Mouse (Mus musculus) liver, embryonic 11.5 days (tissue): ENCODE measurements around the gene Mcts2. TPM values are rescaled to one million over a fixed set of nuclear protein-coding genes. Genes with fewer than 3 reads are reported as not detected.
"Not testable (repeated sequence)": the region's sequence is repeated elsewhere in the genome, so short reads cannot be mapped to it uniquely, and the experiment has no call there.

ENCODE experiments used
- ATAC-seq: fragments of 200-750 bp; cut with Nextera tagmentation; replicated peaks from 2 replicates; pipeline ENCODE4 v1.8.0; 2017; ENCODE audit warnings: moderate number of reproducible peaks, mild to moderate bottlenecking, moderate TSS enrichment, moderate library complexity; ENCODE audit not compliant: low FRiP score
- DNase-seq: peaks from one replicate; pipeline ENCODE4 v3.0.0-alpha.2; 2017; ENCODE audit warnings: low spot score
- H3K27ac ChIP-seq: fragments of 300-500 bp; sonication (generic); 2 replicates; pipeline ENCODE4 v1.5.1; 2014; ENCODE audit warnings: mild to moderate bottlenecking, low read depth, low read length, control low read depth
- H3K27me3 ChIP-seq: fragments of 300-500 bp; sonication (generic); replicated peaks from 2 replicates; pipeline ENCODE4 v1.6.1; 2014; ENCODE audit warnings: low read length, mixed read lengths; ENCODE audit not compliant: control insufficient read depth, insufficient read depth
- H3K36me3 ChIP-seq: fragments of 300-500 bp; sonication (generic); 2 replicates; pipeline ENCODE4 v1.6.1; 2014; ENCODE audit warnings: mild to moderate bottlenecking, low read length, moderate library complexity, mixed read lengths; ENCODE audit not compliant: control insufficient read depth, insufficient read depth
- H3K4me1 ChIP-seq: fragments of 300-500 bp; sonication (generic); replicated peaks from 2 replicates; pipeline ENCODE4 v1.6.1; 2014; ENCODE audit warnings: low read length, mixed read lengths; ENCODE audit not compliant: control insufficient read depth, insufficient read depth
- H3K4me2 ChIP-seq: fragments of 300-500 bp; sonication (generic); 2 replicates; pipeline ENCODE4 v1.6.1; 2014; ENCODE audit warnings: mild to moderate bottlenecking, control low read depth, moderate library complexity
- H3K4me3 ChIP-seq: fragments of 300-500 bp; sonication (generic); 2 replicates; pipeline ENCODE4 v1.5.1; 2014; ENCODE audit warnings: low read depth, low read length, control low read depth
- H3K9ac ChIP-seq: fragments of 300-500 bp; sonication (generic); 2 replicates; pipeline ENCODE4 v1.6.1; 2014; ENCODE audit warnings: low read depth, low read length, control low read depth
- H3K9me3 ChIP-seq: fragments of 300-500 bp; sonication (generic); 2 replicates; pipeline ENCODE4 v1.6.1; 2016; ENCODE audit warnings: low read length, inconsistent platforms, mixed read lengths; ENCODE audit not compliant: control insufficient read depth
- WGBS: fragments of 180-500 bp; shearing (Covaris S2); extraction: QIAGEN DNeasy Blood & Tissue Kit; methylation state at CpG from one replicate; pipeline ENCODE4 v1.1.7; 2014; 5-methylcytosine and 5-hydroxymethylcytosine counted together
- polyA plus RNA-seq: library from polyadenylated mRNA; unstranded; fragments of >200 nt; fragmentation: Nextera tagmentation; extraction: Ambion mirVana; gene quantifications from 2 replicates; pipeline ENCODE4 v1.2.1, GENCODE M21; 2014

Gene Mcts2
- polyA plus RNA-seq, 1 experiment from 2014 or later, result 31.5 TPM

- 70% methylated on average over 3 of the region's 3 CpGs for WGBS
- not testable (repeated sequence) for H3K27ac ChIP-seq, H3K4me2 ChIP-seq, H3K9me3 ChIP-seq, H3K36me3 ChIP-seq, DNase-seq, H3K9ac ChIP-seq, H3K27me3 ChIP-seq, H3K4me3 ChIP-seq, ATAC-seq
- peaks cover 11% of the 10 kb centered on the region for H3K4me1 ChIP-seq
These were observed 20.6 kb upstream of the Mcts2 start for GRCm38 (mm10) chr2:152666191-152666590.

GRCm38 (mm10) chr2:152669256-152669638 lies 17.6 kb upstream of the Mcts2 start, which contains the start of gene H13:
Gene H13, plus strand, starts transcription at chr2:152669461.
- Histone ChIP-seq H3K4me2 (peak within 1 kb of the TSS; percentile 95), H3K27ac (peak within 1 kb of the TSS; percentile 77), H3K9me3 (no peaks in the 10 kb centered on the region), H3K4me1 (peaks cover 27% of the 10 kb centered on the region), H3K9ac (peak within 1 kb of the TSS; percentile 92), H3K36me3 (peaks cover 6% of the 10 kb centered on the region; the same call in 1 of the 2 replicates), H3K4me3 (peak within 1 kb of the TSS; percentile 96), H3K27me3 (no peaks in the 10 kb centered on the region)
- ATAC-seq (peak; percentile 76), DNase-seq (peak; percentile 93)
- under 1% methylated on average over 35 of the region's 35 CpGs for WGBS

DNA sequence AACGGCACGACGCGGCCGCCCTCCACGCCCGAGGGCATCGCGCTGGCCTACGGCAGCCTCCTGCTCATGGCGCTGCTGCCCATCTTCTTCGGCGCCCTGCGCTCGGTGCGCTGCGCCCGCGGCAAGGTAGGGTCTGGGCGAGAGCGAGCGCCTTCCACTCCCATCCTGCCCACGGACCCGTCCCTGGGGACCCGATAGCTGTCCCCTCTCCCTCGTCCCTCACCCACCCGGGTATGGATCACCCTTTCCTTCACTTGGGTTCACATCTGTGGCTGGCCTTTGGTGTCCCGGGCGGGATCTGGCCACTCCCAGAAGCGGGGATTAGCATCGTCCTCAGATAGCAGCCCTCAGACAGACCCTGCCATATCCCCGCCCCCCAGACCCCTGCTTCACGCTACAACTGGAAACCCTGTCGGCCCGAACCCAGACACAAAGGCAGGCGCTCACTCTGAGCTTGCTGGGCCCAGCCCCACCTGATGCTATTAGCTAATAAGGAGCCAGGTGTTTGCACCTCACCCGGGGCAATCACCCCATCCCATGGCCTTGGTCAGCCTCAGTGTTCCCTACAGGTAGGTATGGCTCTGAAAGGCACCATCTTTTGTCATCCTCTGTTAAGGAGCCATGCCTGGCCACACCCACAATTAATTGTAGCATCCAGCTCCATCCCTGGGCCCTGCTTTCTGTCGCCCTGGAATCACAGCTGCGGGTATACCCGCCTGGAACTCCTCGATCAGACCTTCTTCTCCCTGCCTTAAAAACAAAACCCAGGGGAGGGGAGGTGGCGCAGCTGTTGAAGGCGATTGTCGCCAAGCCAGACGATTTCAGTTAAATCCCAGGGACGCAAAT lies 17.0 kb upstream of the Mcts2 start:
- Histone ChIP-seq H3K36me3 (peaks cover 6% of the 10 kb centered on the region; the same call in 1 of the 2 replicates), H3K27ac (peak overlapping the region; percentile 77), H3K4me1 (peaks cover 28% of the 10 kb centered on the region), H3K9ac (peak overlapping the region; percentile 92), H3K4me2 (peak overlapping the region; percentile 95), H3K4me3 (peak overlapping the region; percentile 96), H3K27me3 (no peaks in the 10 kb centered on the region), H3K9me3 (no peaks in the 10 kb centered on the region)
- ATAC-seq, result peak; percentile 72
- WGBS, result under 1% methylated on average over 46 of the region's 46 CpGs
- DNase-seq, result peak; percentile 70

DNA sequence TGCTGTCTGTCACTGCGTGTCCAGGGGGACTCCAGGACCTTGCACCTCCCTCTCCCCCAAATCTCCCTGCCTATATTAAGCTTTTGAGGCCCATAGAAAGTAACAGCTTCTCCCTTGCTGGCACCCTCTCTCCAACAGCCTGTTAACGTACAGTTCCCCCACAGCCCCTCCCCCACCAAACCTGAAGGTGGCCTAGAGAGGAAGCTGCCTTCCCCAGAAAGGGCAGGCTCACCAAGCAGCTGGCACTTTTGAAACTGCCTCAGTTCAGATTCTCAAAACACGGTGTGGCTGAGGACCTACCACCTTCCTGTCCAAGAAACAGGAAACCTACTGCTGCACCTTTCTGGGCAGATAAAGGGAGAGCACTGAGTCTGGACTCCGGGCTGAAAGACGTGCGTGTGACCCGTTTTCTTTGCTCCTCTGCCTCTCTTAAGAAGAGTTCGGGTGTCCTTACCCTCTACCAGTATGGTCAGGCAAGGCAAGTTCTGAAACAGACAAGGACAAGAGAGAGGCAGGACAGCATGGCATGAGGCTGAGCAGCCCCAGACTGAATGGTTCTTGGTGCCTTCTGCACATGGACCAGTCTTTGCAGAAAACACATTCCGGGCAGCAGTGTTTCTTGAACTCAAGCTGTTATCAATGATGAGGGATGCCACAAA lies 15.7 kb upstream of the Mcts2 start:
- ATAC-seq (no peak; the same call in 1 of the 2 replicates), DNase-seq (no peak)
- no peaks in the 10 kb centered on the region for H3K9me3 ChIP-seq
- peaks cover 12% of the 10 kb centered on the region for H3K36me3 ChIP-seq
- H3K27me3 ChIP-seq, result no peaks in the 10 kb centered on the region
- 26% methylated on average over 9 of the region's 9 CpGs for WGBS
- H3K9ac ChIP-seq, result peak overlapping the region; percentile 92; the same call in 1 of the 2 replicates
- peak overlapping the region; percentile 95 for H3K4me2 ChIP-seq
- peak overlapping the region; percentile 41; the same call in 1 of the 2 replicates for H3K27ac ChIP-seq
- peaks cover 32% of the 10 kb centered on the region for H3K4me1 ChIP-seq
- peak overlapping the region; percentile 96 for H3K4me3 ChIP-seq

- WGBS, result 18% methylated on average over 5 of the region's 5 CpGs
- H3K4me2 ChIP-seq, result peak overlapping the region; percentile 95
- H3K27me3 ChIP-seq, result no peaks in the 10 kb centered on the region
- H3K9ac ChIP-seq, result no peak overlapping the region
- H3K4me1 ChIP-seq, result peaks cover 32% of the 10 kb centered on the region
- DNase-seq (no peak), ATAC-seq (peak; percentile 44)
- no peak overlapping the region; the same call in 1 of the 2 replicates for H3K27ac ChIP-seq
- peak overlapping the region; percentile 96 for H3K4me3 ChIP-seq
- H3K9me3 ChIP-seq, result no peaks in the 10 kb centered on the region
- peaks cover 17% of the 10 kb centered on the region for H3K36me3 ChIP-seq
These were observed 15.2 kb upstream of the Mcts2 start for GRCm38 (mm10) chr2:152671642-152671999.

GRCm38 (mm10) chr2:152672166-152672565 lies 14.7 kb upstream of the Mcts2 start:
- Histone ChIP-seq H3K27me3 (no peaks in the 10 kb centered on the region), H3K36me3 (peaks cover 20% of the 10 kb centered on the region), H3K4me1 (peaks cover 32% of the 10 kb centered on the region), H3K9ac (no peak overlapping the region), H3K4me2 (peak overlapping the region; percentile 95), H3K9me3 (no peaks in the 10 kb centered on the region), H3K27ac (no peak overlapping the region), H3K4me3 (peak overlapping the region; percentile 13; the same call in 1 of the 2 replicates)
- no peak for DNase-seq
- no peak for ATAC-seq
- 87% methylated on average over 12 of the region's 12 CpGs for WGBS

GRCm38 (mm10) chr2:152674148-152674547 lies 12.7 kb upstream of the Mcts2 start:
- no peak for ATAC-seq
- H3K9ac ChIP-seq, result no peak overlapping the region
- H3K4me1 ChIP-seq, result peaks cover 32% of the 10 kb centered on the region
- peaks cover 32% of the 10 kb centered on the region for H3K36me3 ChIP-seq
- H3K27ac ChIP-seq, result no peak overlapping the region
- no peak overlapping the region for H3K4me2 ChIP-seq
- 82% methylated on average over 11 of the region's 11 CpGs for WGBS
- H3K9me3 ChIP-seq, result no peaks in the 10 kb centered on the region
- no peaks in the 10 kb centered on the region for H3K27me3 ChIP-seq
- no peak for DNase-seq
- H3K4me3 ChIP-seq, result no peak overlapping the region

DNA sequence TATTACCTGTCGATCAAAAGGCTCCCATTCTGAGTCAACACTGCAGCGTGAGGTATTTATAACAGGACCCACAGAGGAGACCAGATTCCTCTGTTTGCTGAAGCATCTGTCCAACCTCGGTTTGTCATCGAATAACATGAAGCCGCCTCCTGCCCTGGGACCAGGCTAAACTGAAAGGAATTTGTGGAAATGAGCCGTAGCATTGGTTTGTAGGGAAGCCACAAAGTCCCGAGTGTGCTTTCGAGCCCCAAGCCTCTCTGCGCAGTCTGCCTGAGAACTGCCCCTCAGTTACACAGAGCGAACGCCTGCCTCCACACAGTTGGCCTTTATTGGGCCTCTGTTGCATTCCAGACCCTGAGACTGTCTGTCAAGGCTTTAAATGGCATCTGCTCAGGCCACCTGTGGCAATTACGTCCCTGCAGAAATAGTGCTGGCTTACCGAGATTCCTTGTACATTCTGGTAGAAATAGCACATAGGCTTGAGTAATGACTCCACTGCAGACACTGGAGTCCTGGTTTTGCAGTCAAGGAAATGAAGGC lies 11.5 kb upstream of the Mcts2 start:
- H3K36me3 ChIP-seq, result peaks cover 37% of the 10 kb centered on the region
- no peaks in the 10 kb centered on the region for H3K9me3 ChIP-seq
- H3K9ac ChIP-seq, result no peak overlapping the region
- H3K4me2 ChIP-seq, result no peak overlapping the region
- peaks cover 29% of the 10 kb centered on the region for H3K4me1 ChIP-seq
- DNase-seq (no peak), ATAC-seq (no peak)
- no peak overlapping the region for H3K4me3 ChIP-seq
- no peaks in the 10 kb centered on the region for H3K27me3 ChIP-seq
- no peak overlapping the region for H3K27ac ChIP-seq
- WGBS, result 89% methylated on average over 13 of the region's 13 CpGs
